ENCODE assay signal across 8 mouse cellular contexts in the genomic region with DNA sequence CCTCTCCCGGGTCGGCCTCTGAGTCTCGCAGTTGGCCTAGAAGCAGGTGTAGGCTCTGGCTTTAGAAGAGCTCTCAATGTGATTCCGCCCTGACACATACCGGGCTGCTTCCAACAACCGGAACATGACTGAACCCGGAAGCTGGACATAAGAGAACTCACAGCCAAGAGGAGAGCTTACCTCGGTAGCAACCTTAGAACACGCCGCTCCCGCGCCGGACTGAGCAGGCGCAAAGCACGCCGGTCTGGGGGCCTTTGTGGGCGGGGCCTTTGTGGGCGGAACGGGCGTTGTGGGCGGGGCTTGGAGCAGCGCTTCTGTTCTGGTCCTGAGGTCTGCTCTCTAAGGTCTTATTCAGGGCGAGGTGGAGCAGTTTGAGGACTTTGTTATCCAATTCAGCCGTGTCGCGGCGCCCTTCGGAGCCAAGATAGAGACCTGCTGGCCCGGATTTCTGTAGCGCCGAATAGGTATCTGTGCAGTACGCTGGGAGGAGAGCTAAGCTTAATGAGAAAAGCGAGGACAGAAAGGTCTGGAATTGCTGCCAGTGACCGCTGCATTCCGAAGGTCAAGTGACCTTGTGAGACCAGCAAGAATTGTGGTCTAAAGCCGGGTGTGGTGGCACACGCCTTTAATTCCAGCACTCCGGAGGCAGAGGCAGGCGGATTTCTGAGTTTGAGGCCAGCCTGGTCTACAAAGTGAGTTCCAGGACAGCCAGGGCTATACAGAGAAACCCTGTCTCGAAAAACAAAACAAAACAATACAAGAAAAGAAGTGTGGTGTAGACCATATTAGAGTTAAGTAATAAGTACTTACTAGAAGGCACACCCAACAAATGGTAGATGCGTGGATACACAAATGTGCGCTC. TPM values are rescaled to one million over a fixed set of nuclear protein-coding genes. Genes with fewer than 3 reads are reported as not detected.
DNase-seq lines count a peak whose midpoint lies in the region; ATAC-seq and TF ChIP-seq lines count a peak whose summit lies in the region.

TSS of gene Tmem177 (minus strand) at position 256 of the 862 bp plus-strand sequence.

- H3K27ac ChIP-seq in heart, embryonic 13.5 days (replicated peaks) = peak within 1 kb of the TSS; percentile 73
- peak within 1 kb of the TSS; percentile 83 for H3K27ac ChIP-seq in liver, embryonic 12.5 days
- H3K27ac ChIP-seq in stomach, embryonic 15.5 days = peak within 1 kb of the TSS; percentile 67; the same call in 1 of the 2 replicates

- no peak for TF ChIP-seq CTCF in C2C12 (IDR thresholded peaks at IDR 0.05; ENCODE audit: control insufficient read depth, insufficient read depth, insufficient read length)
- no peak for TF ChIP-seq CTCF in brain, embryonic 14.5 days (IDR thresholded peaks at IDR 0.05; ENCODE audit: borderline replicate concordance, extremely low read depth, insufficient read depth, insufficient read length)

- 9% methylated on average over 42 of the region's 42 CpGs for WGBS in heart, embryonic 13.5 days
- WGBS in liver, embryonic 12.5 days (ENCODE audit: insufficient replicate concordance) = 9% methylated on average over 42 of the region's 42 CpGs
- 12% methylated on average over 42 of the region's 42 CpGs for WGBS in stomach, embryonic 15.5 days

- H3K9me3 ChIP-seq in heart, embryonic 13.5 days = no peaks in the 10 kb centered on the region
- no peaks in the 10 kb centered on the region for H3K9me3 ChIP-seq in liver, embryonic 12.5 days (replicated peaks)
- no peaks in the 10 kb centered on the region for H3K9me3 ChIP-seq in stomach, embryonic 15.5 days

- H3ac ChIP-seq in C2C12 (ENCODE audit: control insufficient read depth, insufficient read length, low read depth) = peak within 1 kb of the TSS; percentile 69

- peak; percentile 72; the same call in 1 of the 2 replicates for TF ChIP-seq POLR2A in brain, embryonic 14.5 days (IDR thresholded peaks at IDR 0.05; ENCODE audit: borderline replicate concordance, extremely low read depth, insufficient read depth, insufficient read length, poor library complexity, severe bottlenecking)

- peak; percentile 96 for DNase-seq in brain, embryonic 14.5 days (ENCODE audit: low read depth)
- peak; percentile 97 for DNase-seq in kidney, postnatal 10 days
- peak; percentile 96 to 97 for DNase-seq in natural killer cell, adult 2 months (ENCODE audit: low spot score in 2 of 2)

- no peaks in the 10 kb centered on the region for H3K79me3 ChIP-seq in C2C12 (ENCODE audit: low read depth)

- H3K27me3 ChIP-seq in C2C12 (ENCODE audit: control insufficient read depth, insufficient read depth, insufficient read length) = no peaks in the 10 kb centered on the region
- no peaks in the 10 kb centered on the region for H3K27me3 ChIP-seq in heart, embryonic 13.5 days (replicated peaks)
- no peaks in the 10 kb centered on the region for H3K27me3 ChIP-seq in liver, embryonic 12.5 days (replicated peaks)
- H3K27me3 ChIP-seq in stomach, embryonic 15.5 days (replicated peaks) = no peaks in the 10 kb centered on the region

- no peaks in the 10 kb centered on the region for H3K79me2 ChIP-seq in C2C12 (ENCODE audit: control insufficient read depth, insufficient read depth)

- H3K4me1 ChIP-seq in heart, embryonic 13.5 days = peaks cover 12% of the 10 kb centered on the region
- H3K4me1 ChIP-seq in liver, embryonic 12.5 days = peaks cover 27% of the 10 kb centered on the region
- H3K4me1 ChIP-seq in stomach, embryonic 15.5 days = no peaks in the 10 kb centered on the region

- peak; percentile 96 for ATAC-seq in erythroid progenitor cell, adult 5-6 weeks (replicated peaks; ENCODE audit: low FRiP score, poor library complexity, severe bottlenecking)
- ATAC-seq in heart, embryonic 13.5 days (ENCODE audit: extremely low read depth, insufficient number of reproducible peaks, low FRiP score, low TSS enrichment) = peak; percentile 93
- ATAC-seq in liver, embryonic 12.5 days = peak; percentile 95
- peak; percentile 95 for ATAC-seq in stomach, embryonic 15.5 days (ENCODE audit: insufficient read depth, low FRiP score, low read depth)

- no peaks in the 10 kb centered on the region for H3K36me3 ChIP-seq in C2C12 (ENCODE audit: control insufficient read depth, insufficient read depth)
- H3K36me3 ChIP-seq in heart, embryonic 13.5 days = peaks cover 26% of the 10 kb centered on the region
- peaks cover 22% of the 10 kb centered on the region for H3K36me3 ChIP-seq in liver, embryonic 12.5 days
- H3K36me3 ChIP-seq in stomach, embryonic 15.5 days = 0 out of 2 replicates have a peak, but pooled peaks cover 7% of the 10 kb centered on the region

- peak within 1 kb of the TSS; percentile 77 for H3K4me2 ChIP-seq in heart, embryonic 13.5 days
- peak within 1 kb of the TSS; percentile 71 for H3K4me2 ChIP-seq in liver, embryonic 12.5 days
- H3K4me2 ChIP-seq in stomach, embryonic 15.5 days = peak within 1 kb of the TSS; percentile 73

- peak within 1 kb of the TSS; percentile 49 for H3K4me3 ChIP-seq in C2C12 (ENCODE audit: insufficient read depth, poor library complexity, severe bottlenecking)
- peak within 1 kb of the TSS; percentile 69 for H3K4me3 ChIP-seq in heart, embryonic 13.5 days
- peak within 1 kb of the TSS; percentile 68 for H3K4me3 ChIP-seq in liver, embryonic 12.5 days
- H3K4me3 ChIP-seq in stomach, embryonic 15.5 days (replicated peaks) = peak within 1 kb of the TSS; percentile 51

- H3K9ac ChIP-seq in heart, embryonic 13.5 days = peak within 1 kb of the TSS; percentile 84
- peak within 1 kb of the TSS; percentile 75 for H3K9ac ChIP-seq in liver, embryonic 12.5 days
- H3K9ac ChIP-seq in stomach, embryonic 15.5 days = no peak within 1 kb of the TSS

TF ChIP-seq in C2C12, 6 proteins besides CTCF, POLR2A, EP300 and RAD21:
- TF ChIP-seq USF1 (IDR thresholded peaks at IDR 0.05; ENCODE audit: low read depth) (no peak), MAX (IDR thresholded peaks at IDR 0.05) (peak; percentile 24)

RNA-seq across cellular contexts. Expression of gene Tmem177, which starts in this region (rescaled TPM):
- 5.0 TPM for polyA plus RNA-seq in C2C12 (2012; fragmentation: generic; extraction: Trizol)
- 8.4 and 9.5 TPM in 2 replicates for polyA plus RNA-seq in brain, embryonic 14.5 days (2012; rRNA removed)
- total RNA-seq in erythroid progenitor cell, adult 5-6 weeks (2015; ENCODE audit: low replicate concordance) = 1.3 and 2.9 TPM in 2 replicates
- 0.53 and 2.7 TPM in 2 replicates for total RNA-seq in erythroid progenitor cell, adult 5-6 weeks (2017; ENCODE audit: low replicate concordance)
- polyA plus RNA-seq in heart, embryonic 13.5 days (2015; fragmentation: Nextera tagmentation; extraction: Ambion mirVana) = 6.2 and 7.0 TPM in 2 replicates
- polyA plus RNA-seq in liver, embryonic 12.5 days (2016; fragmentation: Nextera tagmentation; extraction: Ambion mirVana) = 4.8 and 5.4 TPM in 2 replicates
- polyA plus RNA-seq in stomach, embryonic 15.5 days (2015; fragmentation: Nextera tagmentation; extraction: Ambion mirVana) = 5.8 and 6.0 TPM in 2 replicates

Comparison
In these comparisons a context has a peak if more than half of its experiments do, and no peak if none do; other contexts are left out.
1. Peak in every context shown above with its lines: DNase-seq, ATAC-seq, H3K4me3 ChIP-seq and H3K27ac ChIP-seq.